Comparison of ENCODE assay signal across 16 mouse cellular contexts in genomic region chr4:82433926-82434705, GRCm38 (mm10).
A peak's percentile ranks its signal among the peaks of the same experiment; 100 is the strongest.
DNase-seq lines count a peak whose midpoint lies in the region; ATAC-seq and TF ChIP-seq lines count a peak whose summit lies in the region.
"Had no signal": no experiment of that assay in that cellular context is flagged by ENCODE, and none has a peak within 500 bp of the region (broad histone marks: within the 10 kb centered on the region; RNA-seq: fewer than 3 reads in every experiment).

No protein-coding gene starts in this region.

- WGBS in heart, adult 2 months: 31% methylated on average over 13 of the region's 13 CpGs
- WGBS in kidney, embryonic 16.5 days: 59% methylated on average over 13 of the region's 13 CpGs
- 64% methylated on average over 13 of the region's 13 CpGs for WGBS in kidney, embryonic 14.5 days
- WGBS in lung, embryonic 14.5 days: 20% methylated on average over 13 of the region's 13 CpGs
- WGBS in intestine, embryonic 15.5 days: 60% methylated on average over 13 of the region's 13 CpGs

- no peak for DNase-seq in heart, adult 2 months
- no peak for DNase-seq in heart, adult 8-10 months (ENCODE audit: low spot score)
- DNase-seq in lung, embryonic 14.5 days: peak; percentile 75
- DNase-seq in lung, postnatal 25 days (ENCODE audit: low spot score): peak; percentile 56
- DNase-seq in cerebellum, postnatal 14 days: no peak
- DNase-seq: adrenal gland, adult 8-10 months; cerebellum, adult 2 months; kidney, adult 9 months; midbrain, embryonic 14.5 days; thymus, postnatal 36 days had no signal

- peak overlapping the region; percentile 50 for H3K9ac ChIP-seq in heart, adult 2 months (ENCODE audit: low read depth, low read length)
- no peak overlapping the region for H3K9ac ChIP-seq in kidney, embryonic 16.5 days (replicated peaks; ENCODE audit: low read length)
- no peak overlapping the region for H3K9ac ChIP-seq in kidney, embryonic 14.5 days (ENCODE audit: low read depth, low read length)
- no peak overlapping the region for H3K9ac ChIP-seq in lung, embryonic 14.5 days
- no peak overlapping the region for H3K9ac ChIP-seq in intestine, embryonic 15.5 days
- H3K9ac ChIP-seq: limb, embryonic 15.5 days had no signal

- TF ChIP-seq EP300 in heart, adult 2 months (IDR thresholded peaks at IDR 0.05; ENCODE audit: insufficient read depth, low read depth, low read length): no peak

- peaks cover 39% of the 10 kb centered on the region for H3K4me1 ChIP-seq in heart, adult 2 months (ENCODE audit: control insufficient read depth, insufficient read depth, low read length)
- H3K4me1 ChIP-seq in kidney, embryonic 16.5 days (ENCODE audit: insufficient read depth, low read length): peaks cover 20% of the 10 kb centered on the region
- peaks cover 4% of the 10 kb centered on the region; the same call in 1 of the 2 replicates for H3K4me1 ChIP-seq in kidney, embryonic 14.5 days (ENCODE audit: control insufficient read depth, insufficient read depth, low read length)
- H3K4me1 ChIP-seq in lung, embryonic 14.5 days (ENCODE audit: insufficient read depth): peaks cover 52% of the 10 kb centered on the region
- peaks cover 11% of the 10 kb centered on the region for H3K4me1 ChIP-seq in intestine, embryonic 15.5 days (replicated peaks)

- H3K27ac ChIP-seq in heart, adult 2 months: peak overlapping the region; percentile 72
- H3K27ac ChIP-seq in kidney, embryonic 16.5 days (ENCODE audit: low read length): 0 out of 2 replicates have a peak overlapping the region, but pooled peaks have one; percentile 28
- no peak overlapping the region; the same call in 1 of the 2 replicates for H3K27ac ChIP-seq in kidney, embryonic 14.5 days (ENCODE audit: low read depth, low read length)
- peak overlapping the region; percentile 76 for H3K27ac ChIP-seq in lung, embryonic 14.5 days (ENCODE audit: low read depth)
- H3K27ac ChIP-seq in intestine, embryonic 15.5 days: no peak overlapping the region
- H3K27ac ChIP-seq: hindbrain, postnatal 0 days had no signal

- no peak overlapping the region for H3K4me2 ChIP-seq in kidney, embryonic 16.5 days (replicated peaks; ENCODE audit: low read depth, low read length)
- H3K4me2 ChIP-seq in kidney, embryonic 14.5 days (replicated peaks; ENCODE audit: low read depth, low read length): no peak overlapping the region
- H3K4me2 ChIP-seq in lung, embryonic 14.5 days: peak overlapping the region; percentile 34; the same call in 1 of the 2 replicates
- no peak overlapping the region for H3K4me2 ChIP-seq in intestine, embryonic 15.5 days (replicated peaks)
- H3K4me2 ChIP-seq: limb, embryonic 15.5 days had no signal

- peak; percentile 32; the same call in 1 of the 2 replicates for ATAC-seq in kidney, embryonic 16.5 days (ENCODE audit: low FRiP score, low TSS enrichment)
- no peak for ATAC-seq in kidney, embryonic 14.5 days (ENCODE audit: low FRiP score, low TSS enrichment)
- ATAC-seq in lung, embryonic 14.5 days (ENCODE audit: insufficient read depth): no peak; the same call in 1 of the 2 replicates
- no peak for ATAC-seq in intestine, embryonic 15.5 days
- ATAC-seq: CD4-positive, CD25-positive, alpha-beta regulatory T cell, adult 4 months; hindbrain, postnatal 0 days had no signal

- peaks cover 6% of the 10 kb centered on the region for H3K79me2 ChIP-seq in heart, adult 2 months (replicated peaks; ENCODE audit: control insufficient read depth, insufficient read depth, low read length)

- no peak for TF ChIP-seq CTCF in heart, adult 2 months (IDR thresholded peaks at IDR 0.05)
- no peak for TF ChIP-seq CTCF in lung, embryonic 14.5 days (IDR thresholded peaks at IDR 0.05; ENCODE audit: low read depth)

- H3K4me3 ChIP-seq in heart, adult 2 months: no peak overlapping the region
- H3K4me3 ChIP-seq in kidney, embryonic 16.5 days (ENCODE audit: low read length): no peak overlapping the region
- no peak overlapping the region for H3K4me3 ChIP-seq in kidney, embryonic 14.5 days (ENCODE audit: low read length)
- H3K4me3 ChIP-seq in lung, embryonic 14.5 days (ENCODE audit: low read depth, low read length): no peak overlapping the region
- H3K4me3 ChIP-seq in intestine, embryonic 15.5 days (replicated peaks): no peak overlapping the region
- H3K4me3 ChIP-seq: limb, embryonic 15.5 days had no signal

- H3K36me3 ChIP-seq in heart, adult 2 months (ENCODE audit: control insufficient read depth, insufficient read depth, low read length): peaks cover 52% of the 10 kb centered on the region
- no peaks in the 10 kb centered on the region for H3K36me3 ChIP-seq in kidney, embryonic 16.5 days (ENCODE audit: insufficient read depth, low read length)
- H3K36me3 ChIP-seq in kidney, embryonic 14.5 days (ENCODE audit: control insufficient read depth, insufficient read depth, low read length): no peaks in the 10 kb centered on the region
- H3K36me3 ChIP-seq in lung, embryonic 14.5 days (ENCODE audit: insufficient read depth): 0 out of 2 replicates have a peak, but pooled peaks cover 5% of the 10 kb centered on the region
- no peaks in the 10 kb centered on the region for H3K36me3 ChIP-seq in intestine, embryonic 15.5 days

- intact Hi-C loops in heart, adult 2 months (cut with DNase I): loop anchor here (2.0 to 10.0 kb wide), 3 partner anchors 33 to 129 kb away; no protein-coding TSS in a partner anchor

- no peaks in the 10 kb centered on the region for H3K9me3 ChIP-seq in kidney, embryonic 16.5 days (ENCODE audit: low read length)
- H3K9me3 ChIP-seq in kidney, embryonic 14.5 days (ENCODE audit: control insufficient read depth, low read length): no peaks in the 10 kb centered on the region
- H3K9me3 ChIP-seq in lung, embryonic 14.5 days (ENCODE audit: low read depth, low read length): no peaks in the 10 kb centered on the region
- H3K9me3 ChIP-seq in intestine, embryonic 15.5 days: no peaks in the 10 kb centered on the region
- H3K9me3 ChIP-seq: limb, embryonic 15.5 days had no signal

- no peak for TF ChIP-seq POLR2A in heart, adult 2 months (IDR thresholded peaks at IDR 0.05; ENCODE audit: insufficient read depth, low read depth, low read length)

- H3K27me3 ChIP-seq in heart, adult 2 months (ENCODE audit: control insufficient read depth, insufficient read depth, low read length): no peaks in the 10 kb centered on the region
- H3K27me3 ChIP-seq in kidney, embryonic 16.5 days (ENCODE audit: insufficient read depth, low read length): no peaks in the 10 kb centered on the region
- no peaks in the 10 kb centered on the region for H3K27me3 ChIP-seq in kidney, embryonic 14.5 days (ENCODE audit: control insufficient read depth, insufficient read depth, low read length)
- no peaks in the 10 kb centered on the region for H3K27me3 ChIP-seq in lung, embryonic 14.5 days (ENCODE audit: insufficient read depth, low read length)
- no peaks in the 10 kb centered on the region for H3K27me3 ChIP-seq in intestine, embryonic 15.5 days (replicated peaks)
- H3K27me3 ChIP-seq: limb, embryonic 15.5 days had no signal

Comparison
In these comparisons a context has a peak if more than half of its experiments do, and no peak if none do; other contexts are left out.
1. H3K27ac ChIP-seq: peak in heart, adult 2 months (single experiment), kidney, embryonic 16.5 days (single experiment) and lung, embryonic 14.5 days (single experiment); none in kidney, embryonic 14.5 days (single experiment) and intestine, embryonic 15.5 days (single experiment).
2. DNase-seq: peak in lung, embryonic 14.5 days (single experiment) and lung, postnatal 25 days (single experiment); none in heart, adult 2 months (0 of 2), heart, adult 8-10 months (single experiment) and cerebellum, postnatal 14 days (0 of 2).